Mouse (Mus musculus): Measurements from ENCODE around the gene Tc2n. TPM values are rescaled to one million over a fixed set of nuclear protein-coding genes. Genes with fewer than 3 reads are reported as not detected.

Tc2n gene
- 0.11 and 0.37 TPM in 2 replicates for polyA plus RNA-seq (2015; fragmentation: Nextera tagmentation; extraction: Ambion mirVana)

- ATAC-seq (ENCODE audit: extremely low read depth, insufficient number of reproducible peaks, low FRiP score, low TSS enrichment) = peak; percentile 94
- Histone ChIP-seq H3K4me2 (peak within 1 kb of the TSS; percentile 98), H3K9me3 (no peaks in the 10 kb centered on the region), H3K9ac (peak within 1 kb of the TSS; percentile 69), H3K27ac (replicated peaks) (no peak within 1 kb of the TSS), H3K4me1 (no peaks in the 10 kb centered on the region), H3K36me3 (no peaks in the 10 kb centered on the region), H3K27me3 (replicated peaks) (peaks cover 29% of the 10 kb centered on the region), H3K4me3 (peak within 1 kb of the TSS; percentile 78)
- WGBS = under 1% methylated on average over 66 of the region's 75 CpGs
Measured at GRCm38 (mm10) chr12:101718054-101718754, at the start of gene Tc2n. Gene Tc2n, minus strand, starts transcription at chr12:101718523.

- H3K27me3 ChIP-seq (replicated peaks) = no peaks in the 10 kb centered on the region
- 31% methylated on average over 9 of the region's 9 CpGs for WGBS
Measured at GRCm38 (mm10) chr12:101767306-101768053, 49.2 kb upstream of the Tc2n start.

GRCm38 (mm10) chr12:101766228-101766852 lies 48.0 kb upstream of the Tc2n start:
- Histone ChIP-seq H3K36me3 (no peaks in the 10 kb centered on the region), H3K4me1 (peaks cover 33% of the 10 kb centered on the region), H3K9ac (no peak overlapping the region), H3K4me3 (no peak overlapping the region), H3K9me3 (no peaks in the 10 kb centered on the region), H3K4me2 (no peak overlapping the region), H3K27me3 (replicated peaks) (no peaks in the 10 kb centered on the region), H3K27ac (replicated peaks) (peak overlapping the region; percentile 74)
- peak; percentile 46 for ATAC-seq (ENCODE audit: extremely low read depth, insufficient number of reproducible peaks, low FRiP score, low TSS enrichment)
- 60% methylated on average over 3 of the region's 3 CpGs for WGBS

More at GRCm38 (mm10) chr12:101767306-101768053, 49.2 kb upstream of the Tc2n start:
- H3K4me2 ChIP-seq = no peak overlapping the region
- no peak overlapping the region for H3K9ac ChIP-seq
- H3K4me3 ChIP-seq = no peak overlapping the region
- H3K9me3 ChIP-seq = no peaks in the 10 kb centered on the region
- no peaks in the 10 kb centered on the region for H3K36me3 ChIP-seq
- peak; percentile 15; the same call in 1 of the 2 replicates for ATAC-seq (ENCODE audit: extremely low read depth, insufficient number of reproducible peaks, low FRiP score, low TSS enrichment)
- H3K27ac ChIP-seq (replicated peaks) = peak overlapping the region; percentile 74
- peaks cover 33% of the 10 kb centered on the region for H3K4me1 ChIP-seq

GRCm38 (mm10) chr12:101764870-101765269 lies 46.5 kb upstream of the Tc2n start:
- Histone ChIP-seq H3K9ac (no peak overlapping the region), H3K36me3 (no peaks in the 10 kb centered on the region), H3K9me3 (no peaks in the 10 kb centered on the region), H3K4me3 (no peak overlapping the region), H3K27ac (replicated peaks) (no peak overlapping the region), H3K27me3 (replicated peaks) (no peaks in the 10 kb centered on the region), H3K4me2 (no peak overlapping the region), H3K4me1 (peaks cover 27% of the 10 kb centered on the region)
- WGBS = 67% methylated on average over 5 of the region's 5 CpGs
- ATAC-seq (ENCODE audit: extremely low read depth, insufficient number of reproducible peaks, low FRiP score, low TSS enrichment) = no peak

GRCm38 (mm10) chr12:101763065-101763464 lies 44.7 kb upstream of the Tc2n start:
- H3K4me3 ChIP-seq = no peak overlapping the region
- H3K27me3 ChIP-seq (replicated peaks) = no peaks in the 10 kb centered on the region
- no peaks in the 10 kb centered on the region for H3K36me3 ChIP-seq
- H3K4me1 ChIP-seq = peaks cover 22% of the 10 kb centered on the region
- WGBS = 51% methylated on average over 3 of the region's 3 CpGs
- no peak overlapping the region for H3K27ac ChIP-seq (replicated peaks)
- H3K9me3 ChIP-seq = no peaks in the 10 kb centered on the region
- H3K4me2 ChIP-seq = no peak overlapping the region
- no peak for ATAC-seq (ENCODE audit: extremely low read depth, insufficient number of reproducible peaks, low FRiP score, low TSS enrichment)
- no peak overlapping the region for H3K9ac ChIP-seq

DNA sequence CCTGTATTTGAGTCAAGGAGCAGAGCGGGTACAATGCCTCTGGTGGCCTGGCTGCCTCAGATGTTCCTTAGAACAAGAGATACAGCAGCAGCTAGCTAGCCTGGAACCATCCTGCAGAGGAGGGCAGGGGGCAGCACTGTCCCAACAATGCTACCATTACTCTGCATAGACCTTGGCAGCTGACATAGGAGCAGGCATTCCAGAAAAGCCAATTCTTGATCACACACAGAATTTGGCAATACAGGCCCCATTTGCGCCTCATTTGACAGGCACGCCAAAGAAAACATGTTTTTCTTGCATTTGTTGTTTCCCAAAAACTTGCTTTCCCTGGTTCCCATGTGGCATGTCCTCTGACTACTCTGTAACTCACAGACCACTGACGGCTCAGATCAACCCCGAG lies 43.7 kb upstream of the Tc2n start:
- Histone ChIP-seq H3K36me3 (no peaks in the 10 kb centered on the region), H3K9ac (no peak overlapping the region), H3K27me3 (replicated peaks) (no peaks in the 10 kb centered on the region), H3K27ac (replicated peaks) (no peak overlapping the region), H3K4me2 (no peak overlapping the region), H3K9me3 (no peaks in the 10 kb centered on the region), H3K4me3 (no peak overlapping the region), H3K4me1 (peaks cover 13% of the 10 kb centered on the region)
- ATAC-seq (ENCODE audit: extremely low read depth, insufficient number of reproducible peaks, low FRiP score, low TSS enrichment) = no peak
- WGBS = 82% methylated on average over 5 of the region's 5 CpGs

- 54% methylated on average over 6 of the region's 6 CpGs for WGBS
Measured at GRCm38 (mm10) chr12:101759440-101760045, 41.2 kb upstream of the Tc2n start.

GRCm38 (mm10) chr12:101758698-101759097 lies 40.4 kb upstream of the Tc2n start:
- ATAC-seq (ENCODE audit: extremely low read depth, insufficient number of reproducible peaks, low FRiP score, low TSS enrichment) = no peak
- Histone ChIP-seq H3K27me3 (replicated peaks) (no peaks in the 10 kb centered on the region), H3K36me3 (no peaks in the 10 kb centered on the region), H3K4me2 (no peak overlapping the region), H3K9me3 (no peaks in the 10 kb centered on the region), H3K4me1 (no peaks in the 10 kb centered on the region), H3K9ac (no peak overlapping the region), H3K27ac (replicated peaks) (no peak overlapping the region), H3K4me3 (no peak overlapping the region)

More at GRCm38 (mm10) chr12:101759440-101760045, 41.2 kb upstream of the Tc2n start:
- H3K4me2 ChIP-seq = no peak overlapping the region
- no peak for ATAC-seq (ENCODE audit: extremely low read depth, insufficient number of reproducible peaks, low FRiP score, low TSS enrichment)
- no peak overlapping the region for H3K9ac ChIP-seq
- H3K4me1 ChIP-seq = no peaks in the 10 kb centered on the region
- H3K27ac ChIP-seq (replicated peaks) = no peak overlapping the region
- no peak overlapping the region for H3K4me3 ChIP-seq
- H3K9me3 ChIP-seq = no peaks in the 10 kb centered on the region
- no peaks in the 10 kb centered on the region for H3K36me3 ChIP-seq
- H3K27me3 ChIP-seq (replicated peaks) = no peaks in the 10 kb centered on the region

DNA sequence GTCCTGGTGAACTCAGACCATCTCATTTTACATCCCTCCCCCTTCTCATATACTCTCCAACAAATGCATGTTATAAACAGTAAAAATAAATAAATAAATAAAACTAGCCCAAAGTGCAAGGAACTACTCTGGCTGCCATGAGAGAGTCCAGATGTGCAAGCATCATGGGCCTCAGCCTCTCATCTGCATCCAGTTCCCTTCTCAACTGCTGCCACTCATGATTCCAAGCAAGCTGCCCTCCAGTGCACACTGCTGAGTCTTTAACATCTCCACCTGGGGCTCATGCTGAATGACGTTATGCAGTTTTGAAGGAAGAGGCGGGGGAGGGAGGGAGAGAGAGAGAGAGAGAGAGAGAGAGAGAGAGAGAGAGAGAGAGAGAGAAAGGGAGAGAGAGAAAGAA lies 24.1 kb upstream of the Tc2n start:
- 41% methylated on average over 2 of the region's 2 CpGs for WGBS
- H3K4me3 ChIP-seq = no peak overlapping the region
- no peak for ATAC-seq (ENCODE audit: extremely low read depth, insufficient number of reproducible peaks, low FRiP score, low TSS enrichment)
- no peak overlapping the region for H3K4me2 ChIP-seq
- no peak overlapping the region for H3K9ac ChIP-seq
- no peak overlapping the region for H3K27ac ChIP-seq (replicated peaks)
- no peaks in the 10 kb centered on the region for H3K27me3 ChIP-seq (replicated peaks)
- peaks cover 7% of the 10 kb centered on the region; the same call in 1 of the 2 replicates for H3K4me1 ChIP-seq
- H3K9me3 ChIP-seq = no peaks in the 10 kb centered on the region
- H3K36me3 ChIP-seq = no peaks in the 10 kb centered on the region

DNA sequence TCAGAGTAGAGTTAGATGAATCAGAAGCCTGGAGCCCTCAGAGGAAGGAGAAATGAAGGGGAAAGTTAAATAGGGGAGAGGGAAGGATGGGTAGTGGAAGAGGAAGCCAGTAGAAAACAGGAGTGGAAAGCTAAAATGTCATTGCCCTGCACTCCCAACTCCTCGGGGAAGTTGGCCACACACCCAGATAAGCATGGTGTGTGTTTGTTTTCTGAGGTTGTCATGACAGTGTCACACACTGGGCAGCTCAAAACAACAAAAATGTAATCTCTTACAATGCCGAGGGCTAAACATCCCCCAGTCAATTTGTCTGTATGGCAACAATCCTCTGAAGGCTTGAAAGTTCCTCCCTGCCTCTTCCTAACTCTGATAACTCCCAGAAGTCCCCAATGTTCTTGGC lies 22.2 kb upstream of the Tc2n start:
- no peaks in the 10 kb centered on the region for H3K9me3 ChIP-seq
- no peak overlapping the region for H3K4me3 ChIP-seq
- H3K27me3 ChIP-seq (replicated peaks) = no peaks in the 10 kb centered on the region
- ATAC-seq (ENCODE audit: extremely low read depth, insufficient number of reproducible peaks, low FRiP score, low TSS enrichment) = no peak
- no peak overlapping the region for H3K4me2 ChIP-seq
- H3K4me1 ChIP-seq = peaks cover 7% of the 10 kb centered on the region; the same call in 1 of the 2 replicates
- WGBS = 13% methylated on average over 2 of the region's 2 CpGs
- H3K36me3 ChIP-seq = no peaks in the 10 kb centered on the region
- H3K9ac ChIP-seq = no peak overlapping the region
- H3K27ac ChIP-seq (replicated peaks) = no peak overlapping the region

GRCm38 (mm10) chr12:101740045-101740444 lies 21.7 kb upstream of the Tc2n start:
- Histone ChIP-seq H3K36me3 (no peaks in the 10 kb centered on the region), H3K4me3 (no peak overlapping the region), H3K4me1 (peaks cover 7% of the 10 kb centered on the region; the same call in 1 of the 2 replicates), H3K27ac (replicated peaks) (no peak overlapping the region), H3K4me2 (no peak overlapping the region), H3K9me3 (no peaks in the 10 kb centered on the region), H3K9ac (no peak overlapping the region), H3K27me3 (replicated peaks) (no peaks in the 10 kb centered on the region)
- no peak for ATAC-seq (ENCODE audit: extremely low read depth, insufficient number of reproducible peaks, low FRiP score, low TSS enrichment)
- WGBS = 40% methylated on average over 2 of the region's 2 CpGs

All from heart, embryonic 13.5 days (tissue).